Mouse (Mus musculus): ENCODE data around the gene Amd1. TPM values are rescaled to one million over a fixed set of nuclear protein-coding genes. Genes with fewer than 3 reads are reported as not detected.

The Amd1 gene
- total RNA-seq, 2 experiments from 2014 or later = 45.7 to 51.7 TPM

DNA sequence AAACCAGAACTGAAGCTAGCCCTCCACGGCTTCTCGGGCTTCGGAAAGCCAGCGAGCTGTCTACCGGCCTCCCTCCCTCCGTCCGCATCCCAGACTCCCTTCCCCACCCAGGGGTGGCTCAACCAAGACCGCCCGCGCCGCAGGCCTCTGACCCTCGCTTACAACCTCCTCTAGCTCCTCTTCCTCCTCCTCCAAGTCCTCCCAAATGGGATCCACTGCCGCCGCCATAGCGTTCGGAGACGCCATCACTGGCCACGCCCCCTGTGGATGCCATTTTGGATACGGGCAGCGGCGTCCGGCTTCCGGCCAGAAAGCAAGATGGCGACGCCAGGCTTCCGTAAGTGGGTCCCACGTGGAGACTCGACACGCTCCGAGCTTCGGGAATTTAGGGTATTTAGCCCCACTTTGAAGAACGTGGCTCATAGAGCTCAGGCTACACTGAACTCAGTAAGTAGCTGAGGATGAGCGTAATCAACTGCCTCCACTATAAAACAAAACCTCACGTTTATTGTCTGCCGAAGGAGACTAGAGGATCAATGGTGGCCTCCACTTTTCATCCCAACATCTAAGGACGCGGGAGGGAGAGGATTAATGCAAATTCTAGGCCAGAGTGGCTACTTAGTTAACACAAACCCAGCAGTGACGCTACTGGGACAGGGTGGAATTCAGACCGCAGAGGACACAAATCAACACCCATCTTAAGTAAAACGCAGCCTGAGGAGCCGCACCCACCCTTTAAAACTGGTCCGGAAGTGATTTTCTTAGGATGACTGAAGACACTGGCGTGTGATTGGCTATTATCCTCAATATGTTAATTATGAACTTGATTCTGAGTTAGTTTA, 44.4 kb downstream of the Amd1 start, which contains the start of gene Gtf3c6:
Gtf3c6 (minus strand) TSS at position 695 of the 842 bp plus-strand sequence.
- peak; percentile 91 to 94 for DNase-seq (ENCODE audit: low spot score in 2 of 2)

DNA sequence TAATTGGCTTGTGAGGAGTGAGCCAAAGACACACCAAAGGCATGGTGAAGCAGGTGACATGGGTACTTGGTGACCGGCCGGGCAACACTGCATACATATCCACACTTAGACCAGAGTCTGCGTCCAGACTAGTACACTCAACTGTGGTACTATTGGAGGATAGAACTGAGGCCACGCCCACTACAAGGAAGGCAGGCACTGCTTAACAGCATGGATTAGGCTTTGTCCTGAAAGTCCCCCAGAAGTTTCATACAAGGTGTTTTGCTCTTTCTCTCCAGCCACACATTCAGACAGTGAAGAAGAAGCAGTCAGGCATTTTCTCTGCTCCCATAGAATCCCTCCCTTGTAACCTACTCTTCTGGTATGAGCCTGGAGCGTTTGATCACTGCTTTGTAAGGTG, 45.3 kb downstream of the Amd1 start:
- DNase-seq (ENCODE audit: low spot score in 2 of 2) = peak in 1 of 2 experiments; percentile 46

DNA sequence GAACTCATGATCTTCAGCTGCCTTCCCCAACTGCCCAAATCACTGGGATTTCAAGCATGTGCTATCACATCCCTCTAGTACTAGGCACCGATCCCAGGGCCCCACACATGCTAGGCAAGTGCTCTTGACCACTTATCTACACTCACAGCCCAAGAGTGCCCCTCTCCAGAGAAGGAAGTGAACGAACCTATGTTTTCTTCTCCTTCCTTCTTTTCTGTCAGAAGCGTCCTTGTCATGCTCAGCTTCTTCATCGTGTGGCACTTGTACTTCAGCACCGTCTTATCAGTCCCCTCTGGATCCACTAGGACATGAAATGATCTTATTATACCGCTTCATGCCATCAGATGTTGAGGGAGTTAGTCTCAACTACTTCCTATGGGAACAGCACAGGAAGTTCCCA, 51.0 kb downstream of the Amd1 start:
- no peak for DNase-seq (ENCODE audit: low spot score in 2 of 2)

DNA sequence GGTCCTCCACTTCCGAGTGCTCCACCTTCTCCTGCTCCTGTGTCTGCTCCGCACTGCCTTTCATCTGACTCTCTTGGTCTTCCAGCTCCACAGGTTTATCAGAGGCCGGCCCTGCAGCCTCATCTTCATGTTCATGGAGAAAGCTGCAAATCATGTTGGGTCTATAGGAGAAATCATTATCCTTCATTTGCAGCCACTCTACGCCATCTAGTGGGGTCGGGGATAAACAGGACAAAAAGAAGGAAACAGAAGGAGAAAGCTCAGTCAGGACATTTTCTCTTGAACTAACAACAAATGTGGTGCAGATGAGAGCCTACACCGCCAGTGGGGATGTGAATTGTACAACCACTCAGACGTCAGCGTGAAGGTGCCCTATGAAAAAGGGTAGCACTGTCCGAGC, 52.4 kb downstream of the Amd1 start:
- no peak for DNase-seq (ENCODE audit: low spot score in 2 of 2)

DNA sequence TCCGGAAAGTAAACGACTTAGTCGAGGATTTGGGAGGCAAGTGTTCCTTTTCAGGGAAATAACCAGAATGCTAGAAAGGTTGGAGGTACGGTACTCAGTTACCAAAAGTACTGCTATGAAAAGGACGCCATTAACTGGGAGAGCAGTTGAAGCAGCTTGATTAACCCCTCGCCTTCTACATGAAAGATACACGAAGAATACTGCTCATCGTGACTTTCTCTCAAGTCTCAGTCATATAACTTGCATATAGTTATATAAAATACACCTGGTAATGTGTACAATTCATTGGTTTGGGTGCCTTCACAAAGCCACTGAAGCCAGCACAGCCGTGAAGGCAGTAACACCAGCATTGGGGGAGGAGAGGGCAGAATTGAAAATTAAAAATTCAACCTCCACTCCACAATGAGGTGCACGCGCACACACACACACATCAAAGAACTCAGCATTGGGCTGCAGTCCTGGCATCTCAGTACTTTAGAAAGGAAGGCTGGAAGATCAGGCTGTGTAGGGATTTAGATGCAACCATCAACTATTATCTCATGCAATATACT, 54.7 kb downstream of the Amd1 start:
- DNase-seq (ENCODE audit: low spot score in 2 of 2) = peak in 1 of 2 experiments; percentile 16

DNA sequence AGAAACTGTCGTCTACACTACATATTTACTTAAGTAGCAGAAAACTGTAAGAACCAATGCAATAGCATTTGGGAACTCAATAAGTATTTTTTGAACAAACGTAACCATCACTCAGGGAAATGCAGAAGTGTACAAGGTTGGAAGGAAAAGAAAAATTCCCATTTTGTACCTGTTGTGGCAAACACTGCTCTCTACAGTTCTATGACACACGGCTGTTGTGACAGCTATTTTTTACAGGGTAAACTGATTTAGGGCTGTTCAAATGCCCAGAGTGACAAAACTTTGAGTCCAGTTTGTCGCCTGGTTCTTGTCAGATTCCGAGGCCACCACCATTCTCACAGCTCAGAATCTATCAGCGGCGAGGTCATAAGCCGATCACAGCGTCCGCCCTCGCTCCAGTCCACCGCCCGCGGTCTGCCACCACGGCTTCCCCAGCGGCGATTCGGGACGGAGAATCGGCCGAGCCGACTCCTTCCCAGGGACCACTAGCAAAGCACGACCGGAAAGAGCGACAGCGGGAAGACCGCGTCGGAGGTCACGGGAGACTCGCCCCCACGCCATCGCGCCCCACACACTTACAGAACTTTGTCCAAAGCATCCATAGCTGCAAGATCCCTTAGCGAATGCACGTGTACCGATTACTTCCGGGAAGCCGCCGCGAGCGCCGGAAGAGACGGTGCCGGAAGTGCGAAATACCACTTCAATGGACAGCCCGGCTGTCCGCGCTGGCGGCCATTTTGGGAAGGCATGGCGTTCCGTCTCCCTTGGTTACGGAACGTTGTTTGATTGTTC, 55.4 kb downstream of the Amd1 start, which contains the start of gene Rpf2:
Rpf2 (minus strand) TSS at position 663 of the 792 bp plus-strand sequence.
- DNase-seq (ENCODE audit: low spot score in 2 of 2) = peak; percentile 67 to 75

DNA sequence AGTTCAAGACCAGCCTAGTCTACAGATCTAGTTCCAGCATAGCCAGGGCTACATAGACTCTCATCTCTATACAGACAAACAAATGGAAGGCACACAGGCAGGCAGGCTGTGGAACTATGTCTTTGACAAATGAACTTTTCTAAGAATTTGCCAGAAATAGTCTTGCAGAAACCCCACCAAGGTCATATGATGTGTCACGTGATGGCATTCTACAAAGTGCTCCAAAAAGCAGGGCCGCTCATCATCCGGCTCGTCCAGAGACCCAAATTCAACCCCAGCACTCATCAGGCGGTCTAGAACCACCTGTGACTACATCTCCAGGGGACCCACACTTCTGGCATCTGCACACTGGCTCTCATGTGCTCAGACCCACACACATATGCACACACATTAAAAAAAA, 64.2 kb downstream of the Amd1 start:
- DNase-seq (ENCODE audit: low spot score in 2 of 2) = no peak

Other genes starting within 250 kb of the Amd1 start
- 10 to 100 TPM; 19.8 to 22.9 TPM for gene Slc16a10, start 159.9 kb downstream of the Amd1 start, total RNA-seq (2021)
- 10 to 100 TPM; 20.1 to 26.1 TPM for gene Rpf2, start 55.1 kb downstream of the Amd1 start, total RNA-seq (2021)
- 10 to 100 TPM; 36.6 to 50.0 TPM for gene Gtf3c6, start 44.1 kb downstream of the Amd1 start, total RNA-seq (2021)
- gene Cdk19, start 37.4 kb upstream of the Amd1 start, total RNA-seq (2021) = 10 to 100 TPM in 1 of 2 experiments, 1 to 10 TPM in 1; 6.1 to 11.8 TPM